Mouse (Mus musculus) left cerebral cortex, postnatal 4 days (tissue): ENCODE measurements at regions not wholly inside any gene's neighbourhood (a gene's known extent, or its start where the extent isn't known, plus 50 kb on each side); places are given as distances from the start of the nearest gene placed in this dataset.

Source experiments
- DNase-seq: peaks from one replicate; pipeline ENCODE4 v3.0.0-alpha.2; 2022
- intact Hi-C: fragments of 180-260 bp; cut with DNase I; formaldehyde crosslinking; loops from one replicate; pipeline ENCODE4 v1.15.1; 2025

DNA sequence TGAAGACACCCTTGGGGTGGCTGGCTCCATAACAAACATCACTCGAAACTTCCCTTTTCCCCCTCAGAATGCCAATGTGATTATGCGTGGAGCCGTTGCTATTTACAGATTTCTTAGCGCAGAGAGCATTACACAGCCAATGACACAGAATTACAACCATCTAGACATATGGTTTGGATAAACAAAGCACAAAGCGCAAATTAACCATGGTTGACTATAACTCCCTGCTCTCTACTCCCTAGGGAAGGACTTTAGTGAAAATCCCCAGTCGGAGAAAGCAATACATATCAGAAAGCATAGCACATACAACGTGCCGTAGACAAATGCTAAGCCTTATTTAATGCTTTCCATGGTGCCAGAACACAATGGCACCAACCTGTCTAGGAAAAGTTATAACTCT, 131.8 kb downstream of the Tshz3 start:
- no peak for DNase-seq
- intact Hi-C loops: no loop called here

DNA sequence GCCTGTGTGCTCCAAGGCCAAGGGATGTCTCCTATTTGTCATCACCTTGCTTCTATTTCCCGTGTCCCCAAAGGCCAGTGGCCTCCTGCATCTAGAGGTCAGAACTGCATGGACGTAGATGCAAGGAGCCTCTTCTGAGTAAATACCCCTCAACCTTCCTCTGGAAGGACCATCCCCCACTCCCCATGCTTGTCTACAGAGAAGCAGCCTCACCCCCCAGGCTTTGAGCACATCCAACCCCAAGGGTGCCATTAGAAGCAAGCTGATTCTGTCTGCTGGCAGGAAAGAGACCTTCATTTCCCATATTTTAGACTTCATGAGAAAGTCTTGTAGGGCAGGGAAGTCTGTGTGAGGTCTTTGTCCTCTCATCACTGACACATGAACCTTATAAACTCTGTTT, 132.2 kb downstream of the Tshz3 start:
- intact Hi-C loops: no loop called here
- no peak for DNase-seq

DNA sequence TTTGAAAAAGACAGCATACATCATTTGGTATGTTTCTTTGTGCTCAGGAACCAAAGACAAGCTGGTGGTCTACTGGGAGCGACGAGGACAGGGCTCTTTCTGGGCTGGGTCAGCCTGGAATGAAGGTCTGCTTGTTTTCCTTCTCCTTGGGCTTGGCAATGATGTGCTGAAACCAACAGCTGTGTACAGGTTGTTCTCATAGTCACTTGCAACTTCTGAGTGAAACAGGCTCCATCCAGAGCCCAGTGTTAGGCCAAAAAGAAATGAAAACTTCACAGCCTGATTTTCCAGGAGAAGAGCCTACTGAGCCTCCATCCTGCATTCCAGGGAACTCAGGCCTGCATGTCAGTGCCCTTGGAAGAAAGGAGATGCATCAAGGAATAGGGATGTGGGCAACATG, 150.4 kb downstream of the Tshz3 start:
- no peak for DNase-seq
- intact Hi-C loops: no loop called here

- intact Hi-C loops: no loop called here
- no peak for DNase-seq
These were observed 153.5 kb downstream of the Tshz3 start for GRCm38 (mm10) chr7:36851275-36851889.

GRCm38 (mm10) chr7:36854308-36854707, 156.4 kb downstream of the Tshz3 start:
- intact Hi-C loops: no loop called here
- no peak for DNase-seq

- intact Hi-C loops: no loop called here
- DNase-seq: no peak
These were observed 161.5 kb downstream of the Tshz3 start for GRCm38 (mm10) chr7:36859428-36859827.

DNA sequence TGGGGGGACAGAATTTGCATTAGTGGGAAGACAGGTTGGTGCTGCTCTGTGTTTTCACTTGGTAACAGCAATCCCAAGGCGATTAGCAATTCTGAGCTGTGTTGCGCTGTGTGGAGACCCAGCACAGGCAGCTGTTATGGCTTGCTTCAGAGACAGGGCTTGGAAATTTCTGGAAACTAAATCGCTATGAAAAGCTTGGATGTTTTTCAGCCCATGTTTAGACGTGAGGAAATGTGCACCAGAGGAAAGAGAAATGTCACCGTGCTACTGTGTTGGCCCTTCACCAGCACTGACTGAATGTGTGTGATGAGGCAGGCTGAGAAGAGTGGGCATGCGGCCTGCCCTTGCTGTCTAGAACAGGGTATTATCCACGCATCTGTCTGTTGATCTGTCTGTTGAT, 164.6 kb downstream of the Tshz3 start:
- intact Hi-C loops: no loop called here
- no peak for DNase-seq

DNA sequence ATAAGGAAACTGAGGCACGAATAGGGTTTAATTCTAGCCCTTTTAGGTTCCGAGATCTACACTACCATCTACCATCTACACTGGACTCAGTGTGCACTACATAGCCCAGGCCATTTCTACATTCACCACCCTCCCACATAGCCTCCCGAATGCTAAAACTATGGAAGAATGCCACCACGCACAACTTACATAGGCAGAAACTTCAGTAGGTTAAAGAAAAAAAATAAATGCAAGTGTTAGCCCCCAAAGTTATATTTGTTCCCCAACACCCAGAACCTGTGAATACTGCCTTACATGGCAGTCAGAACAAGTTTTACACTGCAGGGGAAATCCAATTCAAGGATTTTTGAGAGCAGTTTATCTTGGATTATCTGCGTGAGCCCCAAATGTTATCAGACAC, 165.8 kb downstream of the Tshz3 start:
- no peak for DNase-seq
- intact Hi-C loops: no loop called here

DNA sequence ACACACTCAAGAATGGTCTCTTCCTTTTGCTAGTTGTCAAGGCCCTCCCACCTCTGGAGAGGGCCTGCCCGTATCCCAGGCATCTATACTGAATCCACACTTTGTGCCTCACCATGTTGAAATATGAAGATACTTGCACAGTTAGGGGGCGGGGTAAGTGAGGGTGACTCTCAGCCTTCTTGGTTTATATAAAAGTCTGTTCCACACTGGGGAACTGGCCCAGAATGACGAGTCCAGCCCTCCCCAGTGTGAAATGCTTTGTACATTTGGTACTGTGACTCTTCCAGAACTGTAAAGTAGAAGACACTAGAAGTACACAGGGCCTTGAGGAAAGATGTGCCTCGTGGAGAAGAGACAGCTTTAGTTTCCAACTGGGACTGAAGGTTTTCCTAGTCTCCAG, 166.8 kb downstream of the Tshz3 start:
- DNase-seq: no peak
- intact Hi-C loops: no loop called here

GRCm38 (mm10) chr7:36866602-36867001, 168.7 kb downstream of the Tshz3 start:
- intact Hi-C loops: no loop called here
- DNase-seq: no peak

DNA sequence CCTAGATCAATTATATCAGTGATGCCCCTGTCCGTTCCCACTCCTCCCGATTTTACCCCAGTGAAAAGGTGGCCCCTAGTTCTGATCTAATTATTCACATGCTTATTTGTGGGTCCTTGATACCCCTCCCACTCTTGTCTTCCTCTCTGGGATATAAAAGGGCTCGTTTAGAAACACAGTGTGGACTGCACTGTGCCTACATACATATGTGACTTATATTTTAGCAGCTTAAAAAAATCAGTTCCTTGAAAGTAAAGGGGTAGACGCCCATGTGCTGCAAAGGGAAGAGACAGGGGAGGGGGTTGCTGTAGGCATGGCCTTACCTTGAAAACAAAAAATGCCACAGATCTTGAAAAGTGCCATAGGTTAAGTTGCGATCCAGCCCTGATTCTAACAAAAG, 176.1 kb downstream of the Tshz3 start:
- no peak for DNase-seq

GRCm38 (mm10) chr7:36877686-36878085, 179.8 kb downstream of the Tshz3 start:
- DNase-seq: no peak
- intact Hi-C loops: no loop called here

More for the DNA sequence above, 176.1 kb downstream of the Tshz3 start:
- intact Hi-C loops: no loop called here

- peak; percentile 80 for DNase-seq
- intact Hi-C loops: no loop called here
These were observed 195.0 kb downstream of the Tshz3 start for GRCm38 (mm10) chr7:36892776-36893500.

DNA sequence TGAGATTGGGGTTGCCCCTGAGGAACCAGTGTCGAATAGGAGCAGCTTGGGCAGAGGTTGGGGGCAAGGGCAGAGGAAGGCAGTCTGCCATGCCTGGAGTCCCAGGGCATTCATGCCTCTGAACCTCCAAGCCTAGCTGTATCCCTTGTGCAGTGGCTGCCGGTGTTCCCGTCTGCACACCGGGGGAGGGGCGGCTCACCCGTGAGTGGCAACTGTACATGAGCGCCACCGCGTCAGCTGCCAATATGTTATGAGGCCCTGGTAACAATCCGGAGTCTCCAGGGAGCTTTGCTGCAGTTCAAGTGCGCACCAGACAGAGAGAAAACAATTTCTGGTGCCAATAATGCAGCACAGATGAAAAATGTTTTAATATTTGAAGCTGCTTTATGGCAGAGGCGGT, 198.4 kb downstream of the Tshz3 start:
- intact Hi-C loops: no loop called here

GRCm38 (mm10) chr7:36901537-36901936, 203.6 kb downstream of the Tshz3 start:
- intact Hi-C loops: no loop called here

More for the DNA sequence above, 198.4 kb downstream of the Tshz3 start:
- DNase-seq: peak; percentile 53

GRCm38 (mm10) chr7:36913304-36913703, 215.4 kb downstream of the Tshz3 start:
- intact Hi-C loops: no loop called here
- no peak for DNase-seq

More at GRCm38 (mm10) chr7:36901537-36901936, 203.6 kb downstream of the Tshz3 start:
- DNase-seq: no peak

GRCm38 (mm10) chr7:36914261-36914660, 216.3 kb downstream of the Tshz3 start:
- DNase-seq: no peak
- intact Hi-C loops: no loop called here

GRCm38 (mm10) chr7:36915171-36915570, 217.3 kb downstream of the Tshz3 start:
- intact Hi-C loops: no loop called here
- DNase-seq: no peak

- DNase-seq: no peak
- intact Hi-C loops: no loop called here
These were observed 219.1 kb downstream of the Tshz3 start for GRCm38 (mm10) chr7:36917011-36917410.

DNA sequence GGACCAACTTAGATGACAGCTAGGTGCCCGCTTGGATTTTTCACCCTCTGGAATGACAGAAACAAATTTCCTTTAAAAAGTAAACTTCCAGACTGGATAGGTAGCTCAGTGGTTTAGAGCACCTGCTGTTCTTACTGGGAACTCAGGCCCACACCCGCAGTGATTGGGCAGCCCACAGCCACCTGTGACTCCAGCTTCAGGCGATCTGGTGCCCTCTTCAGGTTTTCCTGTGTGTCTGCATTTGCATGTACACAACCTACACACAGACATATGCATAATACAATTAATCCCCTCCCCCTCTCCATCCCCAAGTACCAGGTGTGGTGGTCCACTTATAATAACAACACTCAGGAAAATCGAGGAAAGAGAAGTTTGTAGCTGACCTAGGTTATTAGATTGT, 221.5 kb downstream of the Tshz3 start:
- DNase-seq: no peak
- intact Hi-C loops: no loop called here

- no peak for DNase-seq
- intact Hi-C loops: no loop called here
These were observed 223.1 kb downstream of the Tshz3 start for GRCm38 (mm10) chr7:36921003-36921402.

- DNase-seq: no peak
- intact Hi-C loops: no loop called here
These were observed 235.6 kb downstream of the Tshz3 start for GRCm38 (mm10) chr7:36933490-36933889.
